Mouse (Mus musculus): ENCODE data around the gene LTO1.

DNA sequence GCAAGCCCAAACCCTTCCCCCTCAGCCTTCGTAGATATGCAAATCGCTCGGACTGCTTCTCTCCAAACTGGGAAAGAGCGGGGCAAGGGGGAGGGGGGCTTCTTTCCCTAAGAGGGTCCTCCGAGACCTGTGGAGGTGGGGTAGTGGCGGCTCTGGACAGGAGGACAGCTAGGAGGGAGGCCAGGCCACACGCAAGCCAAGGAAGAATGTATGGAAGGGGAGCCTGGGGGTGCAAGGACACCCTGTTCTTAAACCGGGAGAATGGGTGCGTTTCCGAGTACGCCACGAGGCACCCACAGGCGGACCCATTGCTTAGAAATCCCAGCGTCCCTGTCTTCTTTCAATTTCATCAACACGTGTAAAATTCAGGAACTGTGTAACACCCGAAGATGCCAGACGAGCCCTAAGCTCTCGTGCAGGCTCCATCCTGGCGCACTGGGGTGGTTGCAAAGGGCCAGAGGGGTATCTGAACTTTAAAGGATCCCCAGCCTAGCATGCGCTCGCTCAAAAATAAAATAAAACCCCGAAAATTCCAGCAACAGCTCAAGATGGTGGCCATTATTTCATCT is 25.2 kb downstream of the LTO1 start:
- TF ChIP-seq GATA1 (IDR thresholded peaks at IDR 0.05; ENCODE audit: borderline replicate concordance, low read length) (no peak), FLI1 (IDR thresholded peaks at IDR 0.05; ENCODE audit: low read length) (no peak)
